Mouse (Mus musculus): ENCODE data around the gene Grik5. TPM values are rescaled to one million over a fixed set of nuclear protein-coding genes. Genes with fewer than 3 reads are reported as not detected.

The Grik5 gene
- polyA plus RNA-seq, 1 experiment: 9.7 TPM

GRCm38 (mm10) chr7:24984307-24984706, 87.8 kb downstream of the Grik5 start:
- WGBS: 91% methylated on average over 2 of the region's 2 CpGs
- H3K4me3 ChIP-seq (replicated peaks; ENCODE audit: control insufficient read depth, low read depth, low read length): no peak overlapping the region
- no peak overlapping the region for H3K27ac ChIP-seq (ENCODE audit: control insufficient read depth, insufficient read depth, low read depth, low read length, poor library complexity)
- TF ChIP-seq CTCF (IDR thresholded peaks at IDR 0.05; ENCODE audit: control insufficient read depth, insufficient read depth, low read length) (peak; percentile 9; the same call in 1 of the 2 replicates), POLR2A (IDR thresholded peaks at IDR 0.05; ENCODE audit: borderline replicate concordance, control insufficient read depth, low read depth, low read length) (no peak)
- peaks cover 2% of the 10 kb centered on the region; the same call in 1 of the 2 replicates for H3K4me1 ChIP-seq (ENCODE audit: control insufficient read depth, insufficient read depth, low read length)

- 84% methylated on average over 5 of the region's 5 CpGs for WGBS
- H3K4me1 ChIP-seq (ENCODE audit: control insufficient read depth, insufficient read depth, low read length): peaks cover 6% of the 10 kb centered on the region
- TF ChIP-seq POLR2A (IDR thresholded peaks at IDR 0.05; ENCODE audit: borderline replicate concordance, control insufficient read depth, low read depth, low read length) (no peak), CTCF (IDR thresholded peaks at IDR 0.05; ENCODE audit: control insufficient read depth, insufficient read depth, low read length) (no peak)
- no peak overlapping the region for H3K27ac ChIP-seq (ENCODE audit: control insufficient read depth, insufficient read depth, low read depth, low read length, poor library complexity)
- H3K4me3 ChIP-seq (replicated peaks; ENCODE audit: control insufficient read depth, low read depth, low read length): no peak overlapping the region
These were observed 88.8 kb downstream of the Grik5 start for GRCm38 (mm10) chr7:24983396-24983795.

- no peak for TF ChIP-seq CTCF (IDR thresholded peaks at IDR 0.05; ENCODE audit: control insufficient read depth, insufficient read depth, low read length)
- TF ChIP-seq POLR2A (IDR thresholded peaks at IDR 0.05; ENCODE audit: borderline replicate concordance, control insufficient read depth, low read depth, low read length): no peak
- Histone ChIP-seq H3K27ac (ENCODE audit: control insufficient read depth, insufficient read depth, low read depth, low read length, poor library complexity) (no peak overlapping the region), H3K4me3 (replicated peaks; ENCODE audit: control insufficient read depth, low read depth, low read length) (no peak overlapping the region), H3K4me1 (ENCODE audit: control insufficient read depth, insufficient read depth, low read length) (peaks cover 8% of the 10 kb centered on the region)
- WGBS: 84% methylated on average over 7 of the region's 7 CpGs
These were observed 91.7 kb downstream of the Grik5 start for GRCm38 (mm10) chr7:24980439-24980838.

GRCm38 (mm10) chr7:24978781-24979180, 93.4 kb downstream of the Grik5 start:
- Histone ChIP-seq H3K27ac (ENCODE audit: control insufficient read depth, insufficient read depth, low read depth, low read length, poor library complexity) (peak overlapping the region; percentile 86), H3K4me3 (replicated peaks; ENCODE audit: control insufficient read depth, low read depth, low read length) (peak overlapping the region; percentile 25), H3K4me1 (ENCODE audit: control insufficient read depth, insufficient read depth, low read length) (peaks cover 9% of the 10 kb centered on the region)
- TF ChIP-seq POLR2A (IDR thresholded peaks at IDR 0.05; ENCODE audit: borderline replicate concordance, control insufficient read depth, low read depth, low read length): peak; percentile 43; the same call in 1 of the 2 replicates
- no peak for TF ChIP-seq CTCF (IDR thresholded peaks at IDR 0.05; ENCODE audit: control insufficient read depth, insufficient read depth, low read length)
- 6% methylated on average over 7 of the region's 7 CpGs for WGBS

GRCm38 (mm10) chr7:24974893-24975595, 97.1 kb downstream of the Grik5 start:
- WGBS: 9% methylated on average over 9 of the region's 9 CpGs
- Histone ChIP-seq H3K27ac (ENCODE audit: control insufficient read depth, insufficient read depth, low read depth, low read length, poor library complexity) (no peak overlapping the region), H3K4me1 (ENCODE audit: control insufficient read depth, insufficient read depth, low read length) (peaks cover 11% of the 10 kb centered on the region), H3K4me3 (replicated peaks; ENCODE audit: control insufficient read depth, low read depth, low read length) (peak overlapping the region; percentile 38)
- TF ChIP-seq POLR2A (IDR thresholded peaks at IDR 0.05; ENCODE audit: borderline replicate concordance, control insufficient read depth, low read depth, low read length) (no peak; the same call in 1 of the 2 replicates), CTCF (IDR thresholded peaks at IDR 0.05; ENCODE audit: control insufficient read depth, insufficient read depth, low read length) (peak; percentile 34; the same call in 1 of the 2 replicates)

- TF ChIP-seq CTCF (IDR thresholded peaks at IDR 0.05; ENCODE audit: control insufficient read depth, insufficient read depth, low read length) (no peak), POLR2A (IDR thresholded peaks at IDR 0.05; ENCODE audit: borderline replicate concordance, control insufficient read depth, low read depth, low read length) (no peak)
- WGBS: 83% methylated on average over 5 of the region's 5 CpGs
These were observed 98.2 kb downstream of the Grik5 start for GRCm38 (mm10) chr7:24973902-24974301.

DNA sequence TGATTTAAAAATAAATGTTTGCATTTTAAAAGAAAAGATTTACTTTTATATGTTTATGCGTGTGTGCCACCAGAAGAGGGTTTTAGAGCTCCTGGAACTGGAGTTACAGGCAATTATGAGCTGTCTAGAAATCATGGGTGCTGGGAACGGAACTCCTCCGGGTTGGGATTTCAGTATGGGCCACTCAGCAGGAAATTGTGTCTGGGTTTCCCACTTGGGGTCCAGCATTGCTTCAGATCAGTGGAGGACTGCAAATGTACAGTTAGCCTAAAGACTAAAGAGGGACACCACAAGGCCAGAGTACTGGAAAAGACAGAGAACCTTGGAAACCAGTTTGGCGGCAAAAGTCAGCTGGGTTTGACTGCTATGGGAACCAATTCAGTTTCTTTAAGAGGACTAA, 98.9 kb downstream of the Grik5 start:
- TF ChIP-seq POLR2A (IDR thresholded peaks at IDR 0.05; ENCODE audit: borderline replicate concordance, control insufficient read depth, low read depth, low read length) (no peak), CTCF (IDR thresholded peaks at IDR 0.05; ENCODE audit: control insufficient read depth, insufficient read depth, low read length) (no peak)
- 75% methylated on average over 4 of the region's 4 CpGs for WGBS
- H3K4me1 ChIP-seq (ENCODE audit: control insufficient read depth, insufficient read depth, low read length): peaks cover 5% of the 10 kb centered on the region; the same call in 1 of the 2 replicates
- no peak overlapping the region for H3K4me3 ChIP-seq (replicated peaks; ENCODE audit: control insufficient read depth, low read depth, low read length)
- H3K27ac ChIP-seq (ENCODE audit: control insufficient read depth, insufficient read depth, low read depth, low read length, poor library complexity): no peak overlapping the region

More at GRCm38 (mm10) chr7:24973902-24974301, 98.2 kb downstream of the Grik5 start:
- peaks cover 5% of the 10 kb centered on the region; the same call in 1 of the 2 replicates for H3K4me1 ChIP-seq (ENCODE audit: control insufficient read depth, insufficient read depth, low read length)
- H3K27ac ChIP-seq (ENCODE audit: control insufficient read depth, insufficient read depth, low read depth, low read length, poor library complexity): no peak overlapping the region
- H3K4me3 ChIP-seq (replicated peaks; ENCODE audit: control insufficient read depth, low read depth, low read length): no peak overlapping the region

GRCm38 (mm10) chr7:24971972-24972893, 99.9 kb downstream of the Grik5 start, which contains the start of gene Rabac1:
Gene Rabac1 (minus strand): TSS chr7:24972754.
- Histone ChIP-seq H3K4me3 (replicated peaks; ENCODE audit: control insufficient read depth, low read depth, low read length) (peak within 1 kb of the TSS; percentile 83), H3K4me1 (ENCODE audit: control insufficient read depth, insufficient read depth, low read length) (peaks cover 3% of the 10 kb centered on the region; the same call in 1 of the 2 replicates), H3K27ac (ENCODE audit: control insufficient read depth, insufficient read depth, low read depth, low read length, poor library complexity) (peak within 1 kb of the TSS; percentile 77)
- WGBS: under 1% methylated on average over 45 of the region's 45 CpGs
- TF ChIP-seq POLR2A (IDR thresholded peaks at IDR 0.05; ENCODE audit: borderline replicate concordance, control insufficient read depth, low read depth, low read length) (peak; percentile 64; the same call in 1 of the 2 replicates), CTCF (IDR thresholded peaks at IDR 0.05; ENCODE audit: control insufficient read depth, insufficient read depth, low read length) (peak; percentile 13; the same call in 1 of the 2 replicates)
